Mouse (Mus musculus) kidney, postnatal 4 days (tissue): ENCODE data around the gene Il10rb.
"Not testable (repeated sequence)": the region's sequence is repeated elsewhere in the genome, so short reads cannot be mapped to it uniquely, and the experiment has no call there.

ENCODE experiments used
- DNase-seq, 2 experiments: peaks; one replicate each; pipeline ENCODE4 v3.0.0; 2021; ENCODE audit warnings: mixed read lengths in 2 of 2

Gene Il10rb

GRCm38 (mm10) chr16:91418531-91418930 lies 12.6 kb downstream of the Il10rb start:
- no peak for DNase-seq

GRCm38 (mm10) chr16:91425816-91426215 lies 19.9 kb downstream of the Il10rb start:
- DNase-seq, result no peak

DNA sequence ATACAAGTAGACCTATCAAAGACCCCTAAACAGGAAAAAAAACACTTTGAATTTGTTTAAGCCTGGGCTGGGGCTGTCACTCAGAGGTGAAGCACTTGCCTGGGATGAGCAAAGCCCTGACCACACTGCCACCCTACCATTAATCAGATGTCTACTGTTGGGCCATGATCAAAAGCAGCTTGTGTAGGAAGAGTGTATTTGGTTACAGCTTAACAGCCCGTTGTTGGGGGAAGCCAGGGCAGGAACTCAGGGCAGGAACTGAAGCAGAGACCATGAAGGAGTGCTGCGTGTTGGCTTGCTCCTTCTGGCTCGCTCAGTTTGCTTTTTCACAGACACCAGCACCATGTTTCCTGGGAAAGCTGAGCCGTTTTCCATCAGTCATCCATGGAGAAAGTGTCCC lies 20.6 kb downstream of the Il10rb start:
- no peak for DNase-seq

- DNase-seq, result no peak
Observed at GRCm38 (mm10) chr16:91427461-91427860, 21.5 kb downstream of the Il10rb start.

DNA sequence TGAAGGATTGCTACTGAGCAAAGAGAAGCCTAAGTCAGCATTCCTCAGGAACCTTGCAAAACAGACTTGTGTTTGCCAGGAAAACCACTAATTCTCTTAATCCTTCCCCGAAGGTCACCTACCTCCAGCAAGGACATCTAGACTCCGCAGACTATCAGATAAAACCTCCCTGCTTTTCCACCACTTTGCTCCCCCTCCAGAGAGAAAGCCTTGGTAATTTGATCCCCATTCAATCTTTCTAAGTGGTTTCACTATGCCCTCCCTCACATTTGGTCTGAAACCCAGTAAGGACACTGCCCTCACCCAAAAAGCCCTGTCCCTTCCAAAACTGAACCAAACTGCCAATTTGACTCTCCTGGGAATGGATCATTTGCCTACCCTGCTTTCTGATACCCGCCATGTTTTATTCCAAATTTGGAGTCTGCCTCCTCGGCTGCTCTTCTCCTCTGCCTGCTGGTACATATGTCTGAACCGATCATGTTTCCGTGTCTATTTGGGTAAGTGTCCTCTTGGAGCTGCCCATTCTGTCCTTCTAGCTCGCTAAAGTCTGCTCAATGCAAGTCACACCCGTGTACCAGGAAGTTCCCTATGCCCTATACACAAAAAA lies 22.4 kb downstream of the Il10rb start:
- no peak for DNase-seq

GRCm38 (mm10) chr16:91432720-91433328 lies 26.9 kb downstream of the Il10rb start:
- no peak for DNase-seq

GRCm38 (mm10) chr16:91433329-91433933 lies 27.5 kb downstream of the Il10rb start:
- no peak for DNase-seq

- DNase-seq, result no peak
Observed at GRCm38 (mm10) chr16:91434119-91434518, 28.2 kb downstream of the Il10rb start.

- DNase-seq, result no peak
Observed at GRCm38 (mm10) chr16:91438081-91438480, 32.1 kb downstream of the Il10rb start.

GRCm38 (mm10) chr16:91438599-91438998 lies 32.6 kb downstream of the Il10rb start:
- not testable (repeated sequence) for DNase-seq

DNA sequence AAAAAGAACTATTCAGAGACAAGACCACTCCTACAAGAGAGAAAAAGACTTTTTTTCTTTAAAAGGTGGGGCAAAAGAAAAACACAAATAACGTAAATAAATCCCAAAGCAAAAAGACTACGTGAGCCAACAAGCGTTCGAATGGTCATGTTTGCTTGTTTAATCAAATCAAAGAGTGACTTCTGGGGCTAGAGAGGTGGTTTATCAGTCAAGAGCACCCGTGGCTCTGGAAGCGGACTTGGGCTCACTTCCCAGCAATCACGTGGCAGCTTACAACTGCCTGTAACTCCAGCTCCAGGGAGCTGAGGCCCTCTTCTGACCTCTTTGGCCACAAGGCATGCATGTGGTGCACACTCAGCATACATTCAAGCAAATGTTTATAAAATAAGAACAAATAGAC lies 35.4 kb downstream of the Il10rb start:
- DNase-seq, result peak; percentile 59 to 70

GRCm38 (mm10) chr16:91441811-91442240 lies 35.9 kb downstream of the Il10rb start:
- DNase-seq, result no peak

DNA sequence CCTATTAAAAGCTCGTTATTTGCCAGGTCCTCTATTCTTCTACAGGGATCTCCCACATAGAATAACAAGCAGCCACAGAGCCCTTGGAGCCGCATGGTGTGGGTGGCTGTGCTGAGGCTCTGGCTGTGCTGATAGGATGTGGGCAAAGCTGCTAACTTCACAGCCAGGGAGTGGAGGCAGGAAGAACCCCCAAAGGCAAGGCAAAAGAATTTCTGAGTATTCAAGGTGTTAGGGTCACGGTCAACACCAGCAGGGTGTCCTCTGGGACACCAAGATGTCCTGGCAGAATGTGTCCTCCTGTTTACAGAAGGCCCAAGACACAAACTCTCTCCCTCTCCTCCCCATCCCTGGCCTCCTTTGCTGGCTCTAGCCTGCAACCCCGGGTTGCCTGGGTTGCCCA lies 36.5 kb downstream of the Il10rb start:
- DNase-seq, result no peak

- no peak for DNase-seq
Observed at GRCm38 (mm10) chr16:91443211-91443611, 37.2 kb downstream of the Il10rb start.

- DNase-seq, result no peak
Observed at GRCm38 (mm10) chr16:91444847-91445246, 38.9 kb downstream of the Il10rb start.

- no peak for DNase-seq
Observed at GRCm38 (mm10) chr16:91445566-91445965, 39.6 kb downstream of the Il10rb start.

DNA sequence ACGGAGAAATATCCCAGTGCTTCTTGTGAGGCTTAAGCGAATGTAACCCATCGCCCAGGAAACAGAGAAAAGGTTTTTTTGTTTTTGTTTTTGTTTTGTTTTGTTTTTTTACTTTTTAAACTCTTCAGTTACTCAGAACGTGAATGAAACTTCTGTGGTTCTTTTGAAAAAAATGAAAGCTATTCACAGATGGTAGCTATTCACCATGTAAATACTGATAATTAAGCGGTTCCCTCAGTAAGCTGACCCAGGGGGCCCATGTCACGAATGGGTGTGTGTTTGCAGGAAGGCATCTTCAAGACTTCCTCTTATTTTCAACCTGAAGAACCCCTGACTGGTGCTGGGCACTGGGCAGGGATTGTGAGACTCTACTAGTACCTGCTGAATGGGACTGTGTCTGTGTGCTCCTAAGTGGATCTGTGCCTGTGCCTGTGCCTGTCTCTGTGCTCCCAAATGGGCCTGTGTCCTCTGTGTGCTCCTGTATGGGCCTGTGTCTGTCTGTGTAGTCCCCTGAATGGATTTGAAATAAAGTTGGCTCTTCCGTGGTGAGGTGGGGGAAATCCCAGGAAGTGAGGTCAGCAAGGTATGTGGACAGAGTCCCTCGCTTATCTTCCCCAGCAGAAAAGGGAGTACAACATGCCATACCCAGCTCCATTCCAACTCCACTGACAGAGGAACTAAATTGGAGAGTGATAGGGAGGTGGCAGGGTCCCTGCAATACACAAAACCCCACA lies 41.0 kb downstream of the Il10rb start:
- DNase-seq, result no peak

- no peak for DNase-seq
Observed at GRCm38 (mm10) chr16:91447512-91447900, 41.5 kb downstream of the Il10rb start.

GRCm38 (mm10) chr16:91448088-91448487 lies 42.1 kb downstream of the Il10rb start:
- no peak for DNase-seq

DNA sequence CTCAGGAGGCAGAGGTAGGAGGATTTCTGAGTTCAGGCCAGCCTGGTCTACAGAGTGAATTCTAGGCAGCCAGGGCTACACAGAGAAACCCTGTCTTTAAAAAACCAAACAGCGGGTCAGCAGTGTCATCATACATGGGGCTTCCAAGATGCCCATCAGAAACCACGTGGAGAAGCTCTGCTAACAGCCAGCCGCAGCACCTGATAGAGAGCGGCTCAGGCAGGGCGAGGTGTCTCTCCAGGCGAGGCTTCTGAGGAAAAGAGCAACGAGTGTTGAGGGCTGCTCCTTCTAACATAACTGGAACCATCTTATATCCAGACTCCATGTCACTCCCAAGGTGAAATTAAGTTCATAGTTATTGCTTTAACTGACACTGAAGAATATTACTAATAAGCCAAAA lies 42.9 kb downstream of the Il10rb start:
- DNase-seq, result no peak

GRCm38 (mm10) chr16:91450137-91451064 lies 44.4 kb downstream of the Il10rb start:
- DNase-seq, result no peak

DNA sequence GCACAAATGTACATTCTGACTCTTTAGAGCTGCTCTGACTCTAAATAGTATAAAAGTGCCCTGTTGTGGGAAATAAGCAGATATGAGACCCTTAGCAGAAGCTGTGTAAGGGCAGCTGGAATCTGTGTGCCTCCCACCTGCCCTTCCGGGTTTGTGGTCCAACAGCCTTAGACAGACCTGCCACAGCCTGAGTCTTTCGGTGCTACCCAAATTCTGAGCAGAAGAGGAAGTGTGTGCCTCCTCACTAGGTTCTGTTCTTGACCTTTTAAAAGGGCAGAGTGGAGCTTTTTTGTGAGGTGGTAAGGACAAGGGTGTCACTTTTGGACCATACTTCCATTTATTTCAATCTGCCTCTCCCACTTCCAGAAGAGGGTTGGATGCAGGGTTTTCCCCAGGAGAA lies 46.0 kb downstream of the Il10rb start:
- no peak for DNase-seq
